ENCODE assay signal across 10 mouse cellular contexts in genomic region chr2:27680058-27680457, GRCm38 (mm10). TPM values are rescaled to one million over a fixed set of nuclear protein-coding genes. Genes with fewer than 3 reads are reported as not detected.
DNase-seq lines count a peak whose midpoint lies in the region; TF ChIP-seq lines count a peak whose summit lies in the region.
"Had no signal": no experiment of that assay in that cellular context is flagged by ENCODE, and none has a peak within 500 bp of the region (broad histone marks: within the 10 kb centered on the region; RNA-seq: fewer than 3 reads in every experiment).

No protein-coding gene starts in this region.

- H3K27me3 ChIP-seq in liver, adult 2 months (ENCODE audit: control insufficient read depth, insufficient read depth, low read length) = no peaks in the 10 kb centered on the region
- no peaks in the 10 kb centered on the region for H3K27me3 ChIP-seq in kidney, adult 2 months (replicated peaks; ENCODE audit: control insufficient read depth, insufficient read depth, low read length)

- peak overlapping the region; percentile 94 for H3K9ac ChIP-seq in liver, adult 2 months (ENCODE audit: low read depth, low read length)

- TF ChIP-seq CTCF in liver, adult 2 months (IDR thresholded peaks at IDR 0.05; ENCODE audit: low read depth, low read length) = no peak
- TF ChIP-seq CTCF in gastrocnemius, adult 2 months (IDR thresholded peaks at IDR 0.05) = no peak
- TF ChIP-seq CTCF in kidney, adult 2 months (conservative IDR thresholded peaks at IDR 0.05; ENCODE audit: insufficient read depth, insufficient read length, low read depth, low read length) = no peak

- H3K4me1 ChIP-seq in liver, adult 2 months (ENCODE audit: control insufficient read depth, insufficient read depth, low read length) = peaks cover 50% of the 10 kb centered on the region
- H3K4me1 ChIP-seq in kidney, adult 2 months (ENCODE audit: control insufficient read depth, insufficient read depth, low read length) = peaks cover 57% of the 10 kb centered on the region

- DNase-seq in liver, adult 2 months (ENCODE audit: extremely low read depth, low read depth, low spot score) = peak; percentile 66
- no peak for DNase-seq in liver
- DNase-seq in gastrocnemius, adult 2 months = peak; percentile 84
- peak; percentile 54 for DNase-seq in kidney, adult 2 months
- no peak for DNase-seq in adrenal gland, postnatal 25 days
- no peak for DNase-seq in right cerebral cortex, postnatal 4 days
- no peak for DNase-seq in adrenal gland, postnatal 36 days
- DNase-seq: cerebellum, adult 9-11 months had no signal

- H3K79me2 ChIP-seq in liver, adult 2 months (ENCODE audit: control insufficient read depth, insufficient read depth, low read length) = peaks cover 72% of the 10 kb centered on the region
- H3K79me2 ChIP-seq in macrophage (ENCODE audit: inconsistent target) = peaks cover 73% of the 10 kb centered on the region

- H3K4me3 ChIP-seq in liver, adult 2 months (ENCODE audit: insufficient read depth, low read depth, low read length) = peak overlapping the region; percentile 84
- H3K4me3 ChIP-seq in gastrocnemius, adult 2 months = peak overlapping the region; percentile 91
- peak overlapping the region; percentile 57 for H3K4me3 ChIP-seq in kidney, adult 2 months (ENCODE audit: insufficient read depth, low read depth, low read length)
- H3K4me3 ChIP-seq in macrophage (ENCODE audit: inconsistent target) = no peak overlapping the region
- H3K4me3 ChIP-seq: left cerebral cortex, adult 2 months had no signal

- peak overlapping the region; percentile 97 for H3K27ac ChIP-seq in liver, adult 2 months (replicated peaks; ENCODE audit: insufficient read depth, low read depth, low read length)
- H3K27ac ChIP-seq in gastrocnemius, adult 2 months = peak overlapping the region; percentile 97
- H3K27ac ChIP-seq in kidney, adult 2 months (ENCODE audit: insufficient read depth, low read depth, low read length) = peak overlapping the region; percentile 92
- 0 out of 2 replicates have a peak overlapping the region, but pooled peaks have one; percentile 36 for H3K27ac ChIP-seq in macrophage
- H3K27ac ChIP-seq: left cerebral cortex, adult 2 months had no signal

- TF ChIP-seq POLR2A in liver, adult 2 months (IDR thresholded peaks at IDR 0.05; ENCODE audit: extremely low read depth, insufficient read depth, low read length) = no peak
- TF ChIP-seq POLR2A in kidney, adult 2 months (IDR thresholded peaks at IDR 0.05; ENCODE audit: low read depth, low read length) = no peak

- no peaks in the 10 kb centered on the region for H3K36me3 ChIP-seq in liver, adult 2 months (ENCODE audit: control insufficient read depth, insufficient read depth, low read length)
- no peaks in the 10 kb centered on the region for H3K36me3 ChIP-seq in kidney, adult 2 months (ENCODE audit: control insufficient read depth, insufficient read depth, low read length)
- no peaks in the 10 kb centered on the region for H3K36me3 ChIP-seq in macrophage (ENCODE audit: inconsistent target)

- WGBS in liver, adult 2 months = 3% methylated on average over 6 of the region's 6 CpGs
- 26% methylated on average over 6 of the region's 6 CpGs for WGBS in kidney, adult 2 months
- WGBS in macrophage (ENCODE audit: missing documents) = 83% methylated on average over 6 of the region's 6 CpGs

- intact Hi-C loops in gastrocnemius, adult 2 months (cut with DNase I) = no loop called here

RNA-seq across cellular contexts. Expression of gene Rxra, which starts 3.8 kb away (rescaled TPM):
- total RNA-seq in liver, adult 2 months (2014; rRNA removed) = 108 and 124 TPM in 2 replicates
- polyA plus RNA-seq in liver, adult 2 months (2012; rRNA removed) = 303 and 313 TPM in 2 replicates
- 100 to 1,000 TPM; 118 to 120 TPM for total RNA-seq in gastrocnemius, adult 2 months (2021)
- 94.8 and 107 TPM in 2 replicates for polyA plus RNA-seq in kidney, adult 2 months (2012; rRNA removed)
- total RNA-seq in macrophage (2018; cell fraction: chromatin; rRNA removed) = 10 to 100 TPM in 21 of 26 experiments, 1 to 10 TPM in 5; 3.9 to 46.2 (median 29.2) TPM
- total RNA-seq in macrophage (2018; cell fraction: cytosol; rRNA removed) = 10 to 100 TPM; 24.1 to 65.6 (median 50.5) TPM
- total RNA-seq in macrophage (2018; cell fraction: nucleus; rRNA removed) = 10 to 100 TPM in 25 of 26 experiments, 1 to 10 TPM in 1; 8.2 to 53.4 (median 42.8) TPM
- 41.3 to 42.8 TPM (median 41.9 TPM) in 3 replicates for polyA plus RNA-seq in macrophage (2018)
- total RNA-seq in adrenal gland, postnatal 25 days (2021) = 47.8 and 51.5 TPM in 2 replicates
- total RNA-seq in adrenal gland, postnatal 36 days (2021) = 10 to 100 TPM; 49.2 to 51.4 TPM

Comparison
In these comparisons a context has a peak if more than half of its experiments do, and no peak if none do; other contexts are left out.
1. DNase-seq: peak in liver, adult 2 months (single experiment), gastrocnemius, adult 2 months (single experiment) and kidney, adult 2 months (single experiment); none in liver (single experiment), adrenal gland, postnatal 25 days (single experiment), right cerebral cortex, postnatal 4 days (single experiment) and adrenal gland, postnatal 36 days (0 of 2).
2. H3K27ac ChIP-seq: peak in every context shown above with its lines; median percentile 97 in liver, adult 2 months; 97 in gastrocnemius, adult 2 months; 92 in kidney, adult 2 months; 36 in macrophage.